Mouse (Mus musculus): ENCODE results near the gene Shc1.

The Shc1 gene

DNA sequence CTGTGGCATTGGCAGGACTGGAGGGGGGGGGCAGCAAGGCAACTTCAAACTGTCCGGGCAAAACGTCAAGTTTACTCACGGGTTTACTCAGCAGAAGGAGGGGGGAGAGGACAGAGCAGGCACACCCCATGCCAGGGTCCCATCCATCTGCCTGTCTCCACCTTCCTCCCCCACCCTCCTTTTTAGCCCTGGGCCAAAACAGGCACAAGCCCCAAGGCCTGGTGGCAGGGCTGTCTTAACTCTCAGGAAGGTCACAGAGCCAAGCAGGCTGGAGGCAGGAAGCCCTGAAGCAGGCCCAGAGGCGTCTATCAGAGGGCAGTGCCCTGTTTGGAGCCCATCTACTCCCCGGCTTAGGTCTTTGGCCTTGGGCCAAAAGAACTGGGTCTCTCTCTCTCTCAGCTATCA lies 28.1 kb upstream of the Shc1 start:
- DNase-seq (ENCODE audit: low read depth, low spot score), result peak; percentile 55

- peak; percentile 64 for DNase-seq (ENCODE audit: low read depth, low spot score)
Measured at GRCm38 (mm10) chr3:89390699-89391662, 27.3 kb upstream of the Shc1 start.

DNA sequence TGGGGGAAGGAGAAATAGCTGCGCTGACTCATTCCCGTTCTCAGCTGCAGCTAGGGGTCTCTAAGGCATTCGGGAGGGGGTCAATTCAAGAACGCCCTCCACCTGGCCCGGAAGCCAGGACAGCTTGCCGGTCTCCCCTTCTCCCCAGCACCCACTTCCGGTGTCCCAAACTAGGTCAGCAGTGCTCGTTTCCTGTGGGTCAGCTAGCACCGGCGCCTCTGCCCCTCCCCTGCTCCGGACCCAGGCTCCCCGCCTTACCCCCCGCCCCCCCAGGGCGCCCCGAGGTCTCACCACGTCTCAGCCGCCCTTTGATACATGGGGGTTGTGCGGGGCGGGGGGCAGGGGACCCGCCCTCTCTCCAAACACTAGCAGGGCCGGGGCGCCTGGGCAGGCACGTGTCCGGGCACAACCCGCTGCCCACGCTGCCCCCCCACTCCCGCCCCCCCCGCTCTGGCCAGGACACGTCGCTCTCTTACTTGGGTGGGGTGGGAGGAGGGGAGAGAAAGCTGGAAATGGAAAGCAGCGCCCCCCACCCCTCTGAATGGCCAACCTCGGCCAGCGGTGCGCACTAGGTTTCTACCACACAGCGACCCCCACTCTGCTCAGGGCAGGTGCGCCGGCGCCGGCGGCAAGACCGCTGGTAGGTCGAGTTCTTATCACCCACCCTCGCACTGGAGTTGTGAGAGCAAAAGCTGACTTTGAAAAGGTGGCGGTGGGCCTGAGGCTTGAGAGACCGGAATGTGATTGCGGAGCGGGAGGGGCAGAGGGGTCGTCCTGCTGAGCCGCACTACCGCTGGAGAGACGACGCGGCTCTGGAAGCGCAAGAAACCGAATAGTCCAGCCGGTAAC lies 26.4 kb upstream of the Shc1 start:
- peak; percentile 48 for DNase-seq (ENCODE audit: low read depth, low spot score)

DNA sequence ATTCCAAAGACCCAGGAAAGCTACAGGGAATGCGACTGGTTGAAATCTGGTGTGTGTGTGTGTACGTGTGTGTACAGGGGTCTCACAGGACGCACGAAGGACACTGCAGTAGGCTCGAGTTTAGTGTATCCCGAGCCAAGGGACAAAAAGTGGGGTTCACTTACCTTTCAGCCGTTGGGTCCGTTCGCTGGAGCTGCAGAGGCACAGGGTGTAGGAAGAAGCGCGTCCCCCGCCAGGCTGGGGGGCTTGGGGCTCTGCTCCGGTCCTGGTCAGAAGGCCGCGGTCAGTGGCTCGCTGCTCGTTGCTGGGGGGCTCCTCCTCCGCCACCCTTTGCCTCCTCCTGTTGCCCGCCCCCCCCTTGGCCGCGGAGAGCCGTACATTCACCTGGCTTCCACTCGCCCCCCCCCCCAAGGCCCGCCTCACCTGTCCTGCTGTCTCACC lies 25.4 kb upstream of the Shc1 start:
- DNase-seq (ENCODE audit: low read depth, low spot score), result peak; percentile 55

DNA sequence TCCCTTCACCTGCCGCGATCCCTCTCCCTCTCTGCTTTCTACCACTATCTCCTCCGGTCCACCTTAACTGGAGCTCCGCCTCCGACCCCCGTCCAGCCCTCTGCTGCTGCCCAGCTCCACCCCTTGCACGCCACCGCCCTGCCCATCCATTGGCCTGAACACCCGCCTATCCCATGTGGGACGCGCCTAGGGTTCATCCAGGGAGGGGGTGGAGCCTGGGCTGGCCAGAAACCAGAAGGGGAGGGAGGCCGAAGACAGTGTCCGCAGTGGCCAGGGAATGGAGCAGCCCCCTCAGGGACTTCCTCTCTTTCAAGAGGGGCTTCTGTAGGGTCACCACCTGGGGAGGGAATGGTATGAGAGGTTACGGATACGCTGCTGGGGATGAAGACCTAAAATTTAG lies 24.6 kb upstream of the Shc1 start:
- peak; percentile 95 for DNase-seq (ENCODE audit: low read depth, low spot score)

DNA sequence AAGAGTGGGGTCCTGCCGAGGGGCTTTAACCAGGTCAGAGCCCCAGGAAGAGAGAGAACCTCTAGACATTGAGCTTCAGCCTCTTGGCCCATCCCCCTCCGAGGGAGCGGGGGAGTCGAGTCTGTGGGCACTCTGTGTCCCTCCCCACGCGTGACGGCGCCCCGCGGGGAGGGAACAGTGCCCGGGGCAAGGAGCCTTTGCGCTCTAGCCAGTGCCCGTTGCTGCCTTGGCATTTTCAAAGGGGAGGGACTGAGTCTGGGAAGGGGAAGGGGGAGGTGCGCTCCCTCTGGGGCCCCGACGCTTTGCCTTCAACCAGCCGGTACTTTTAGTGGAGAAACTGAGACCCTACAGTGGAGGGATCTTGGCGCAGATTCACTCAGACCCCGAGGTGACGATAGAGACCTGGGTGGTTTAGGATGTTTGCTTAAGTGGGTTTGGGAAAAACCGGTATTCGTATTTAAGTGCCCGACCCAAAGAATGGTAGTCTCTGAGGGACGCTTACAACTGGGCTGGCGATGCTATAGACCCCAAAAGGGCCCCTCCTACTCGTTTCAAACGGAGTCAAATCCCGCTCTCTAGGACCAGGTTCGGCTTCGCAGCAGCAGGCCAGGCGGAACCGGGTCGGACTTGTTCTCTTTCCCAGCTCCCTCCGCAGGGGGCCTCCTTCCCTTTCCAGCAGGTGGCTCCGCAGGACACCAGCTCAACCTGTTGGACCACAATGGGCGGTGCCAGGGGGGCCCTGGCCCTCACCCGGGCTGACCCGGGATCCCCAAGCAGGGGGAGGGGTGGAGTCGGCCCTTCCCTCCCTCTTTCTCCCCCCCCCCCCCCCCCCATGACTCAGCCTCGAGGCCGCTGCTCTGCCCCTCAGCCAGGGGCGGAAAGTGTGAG lies 24.0 kb upstream of the Shc1 start, which contains the start of gene Zbtb7b:
Gene Zbtb7b, minus strand, starts transcription at position 771 of the 888 bp plus-strand sequence.
- DNase-seq (ENCODE audit: low read depth, low spot score), result peak; percentile 75

- DNase-seq (ENCODE audit: low read depth, low spot score), result peak; percentile 48
Measured at GRCm38 (mm10) chr3:89394894-89395256, 23.4 kb upstream of the Shc1 start.

DNA sequence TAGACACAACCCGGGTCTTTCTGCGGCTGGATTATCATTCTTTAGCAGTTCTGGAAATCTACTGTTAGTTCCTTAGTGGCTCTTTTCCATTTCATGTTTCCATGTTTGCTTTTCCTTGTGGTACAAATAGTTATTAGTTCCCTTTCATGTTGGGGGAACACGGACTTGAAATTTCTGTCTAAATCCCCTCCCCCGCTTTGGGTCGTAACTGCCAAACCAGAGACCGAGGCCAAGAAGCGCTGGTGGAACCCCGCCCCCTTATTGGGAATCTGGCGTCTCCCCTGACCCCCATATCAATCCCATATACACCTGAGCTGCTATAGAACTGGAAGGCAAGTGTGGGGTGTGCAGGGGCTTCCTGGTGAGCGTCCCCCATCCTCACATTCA lies 22.8 kb upstream of the Shc1 start:
- DNase-seq (ENCODE audit: low read depth, low spot score), result peak; percentile 27

DNA sequence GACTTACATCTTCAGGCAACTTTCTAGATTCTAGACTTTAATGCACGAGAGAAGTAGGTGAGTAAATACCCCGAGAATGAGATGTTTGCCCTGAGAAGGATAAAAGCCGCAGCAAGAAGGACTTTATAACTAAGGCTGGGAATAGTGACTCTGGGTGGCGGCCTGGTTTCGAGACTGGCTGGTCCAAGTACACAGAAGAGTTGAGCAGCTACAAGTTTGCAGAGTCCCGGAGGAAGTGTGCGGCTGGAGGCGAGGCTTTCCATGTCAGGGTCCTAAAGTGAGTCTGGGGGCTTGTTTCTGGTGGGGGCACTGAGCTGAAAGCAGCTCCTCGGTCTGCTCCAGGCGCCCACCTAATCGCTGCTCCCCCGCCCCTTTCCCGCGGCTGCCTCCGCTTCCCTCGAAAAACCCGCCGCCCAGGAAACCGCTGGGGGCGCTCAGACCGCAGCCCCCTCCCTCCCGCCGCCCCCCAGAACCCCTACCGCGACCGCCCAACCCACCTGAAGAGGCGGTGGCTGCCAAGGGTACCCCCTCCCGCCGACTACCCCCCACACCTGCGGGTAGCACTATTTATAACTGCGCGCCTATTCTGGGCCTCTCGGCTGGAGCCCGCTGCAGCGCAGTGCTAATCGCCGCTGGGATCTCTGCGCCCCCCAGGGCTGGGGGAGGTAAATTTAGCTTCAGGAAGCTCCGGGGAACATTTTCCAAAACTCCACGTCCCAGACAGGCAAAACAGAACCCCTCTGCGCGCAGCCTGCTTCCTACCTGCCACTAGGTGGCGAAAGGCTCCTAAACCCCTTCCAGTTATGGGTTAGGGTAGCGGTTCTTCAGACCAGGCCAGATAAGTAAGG lies 22.2 kb upstream of the Shc1 start:
- DNase-seq (ENCODE audit: low read depth, low spot score), result peak; percentile 79

DNA sequence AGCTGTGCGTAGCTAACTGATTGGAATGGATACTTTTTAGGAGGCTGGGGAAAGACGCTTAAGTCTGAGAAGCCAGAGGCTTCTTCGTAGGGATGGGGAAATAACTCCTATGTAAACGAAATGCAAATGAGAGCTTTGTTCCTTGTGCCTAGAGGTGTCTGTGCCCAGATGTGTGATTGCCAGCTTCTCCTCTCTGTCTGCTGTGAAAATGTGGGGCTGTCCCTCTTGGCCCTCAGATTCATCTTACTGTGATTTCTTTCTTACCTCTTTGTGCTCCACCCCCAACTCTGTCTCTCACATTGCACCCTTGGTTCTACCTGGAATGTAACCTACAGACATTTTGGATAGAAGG lies 21.6 kb upstream of the Shc1 start:
- no peak for DNase-seq (ENCODE audit: low read depth, low spot score)

DNA sequence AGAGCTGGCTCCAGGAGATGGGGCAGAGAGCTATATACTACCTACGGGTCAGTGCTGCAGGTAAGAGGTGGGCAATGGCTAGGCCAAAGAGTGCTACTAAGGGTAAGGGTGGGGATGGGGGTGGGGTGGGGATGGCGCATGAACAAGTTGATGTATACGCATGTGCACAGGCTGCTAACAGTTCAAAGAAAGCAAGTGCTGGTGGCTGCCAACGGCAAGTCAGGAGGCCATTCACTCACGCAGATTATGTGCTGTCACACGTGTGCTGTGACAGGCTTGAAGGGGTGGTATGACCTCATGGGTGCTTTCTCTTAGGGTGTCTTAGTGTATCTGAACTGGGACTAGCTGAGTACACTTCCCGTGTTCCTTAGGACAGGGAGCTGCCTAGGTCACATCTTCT lies 16.9 kb upstream of the Shc1 start:
- no peak for DNase-seq (ENCODE audit: low read depth, low spot score)

DNA sequence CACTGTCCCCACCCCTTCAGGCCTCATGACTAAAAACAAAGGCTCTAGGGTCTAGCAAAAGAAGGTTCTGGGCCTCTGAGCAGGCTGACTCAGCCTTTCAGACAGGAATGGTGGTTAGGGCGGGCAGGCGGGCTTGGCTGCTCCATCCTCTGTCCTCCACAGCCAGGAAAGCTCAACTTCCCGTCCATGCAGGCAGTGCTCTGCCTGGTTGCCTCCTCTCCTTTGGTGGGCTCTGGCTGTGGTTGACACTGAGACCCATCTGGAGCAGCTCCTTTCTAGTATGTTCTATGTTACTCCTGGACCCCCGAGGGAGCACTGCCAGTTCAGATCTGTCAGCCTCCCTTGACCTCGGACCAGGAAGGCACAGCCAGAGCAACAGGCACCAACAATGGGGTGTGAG lies 15.6 kb upstream of the Shc1 start, which contains the start of gene Lenep:
Gene Lenep, minus strand, starts transcription at position 101 of the 400 bp plus-strand sequence.
- DNase-seq (ENCODE audit: low read depth, low spot score), result no peak

DNA sequence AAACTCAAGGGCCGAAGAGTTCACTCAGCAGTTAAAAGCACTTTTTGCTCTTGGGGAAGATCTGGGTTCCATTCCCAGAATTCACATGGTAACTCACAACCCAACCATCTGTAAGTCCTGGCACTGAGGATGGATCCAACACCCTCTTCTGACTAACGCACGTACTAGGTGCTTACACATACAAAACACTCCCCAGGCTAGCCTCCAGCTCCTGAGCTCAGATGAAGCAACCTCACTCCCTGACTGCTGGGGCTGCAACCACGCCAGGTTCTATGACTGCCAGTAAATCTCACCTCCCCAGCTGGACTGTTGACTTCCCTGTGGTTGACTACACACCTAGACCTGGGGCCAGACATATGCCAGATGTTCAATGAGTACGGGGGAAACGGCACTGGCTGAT lies 11.4 kb upstream of the Shc1 start:
- no peak for DNase-seq (ENCODE audit: low read depth, low spot score)

DNA sequence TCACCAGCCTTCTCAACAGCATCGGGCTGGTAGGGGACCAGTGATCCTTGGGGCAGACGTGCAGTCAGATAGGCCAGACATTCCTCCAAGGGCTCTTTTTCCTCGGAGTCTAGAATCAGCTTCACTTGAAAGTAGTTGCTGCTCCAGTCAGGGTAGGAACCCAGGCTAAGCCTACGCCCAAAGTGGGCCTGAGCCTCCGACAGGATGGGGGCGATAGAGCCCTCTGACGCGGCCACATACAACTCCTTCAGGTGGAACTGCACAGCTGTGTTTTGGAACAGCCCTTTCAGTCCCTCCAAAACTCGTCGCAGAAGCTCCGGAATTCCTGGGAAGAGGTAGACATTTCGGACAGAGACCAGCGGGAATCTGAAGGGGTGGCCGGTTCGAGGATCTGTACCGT lies 9.8 kb upstream of the Shc1 start:
- no peak for DNase-seq (ENCODE audit: low read depth, low spot score)

GRCm38 (mm10) chr3:89409701-89410100 lies 8.5 kb upstream of the Shc1 start:
- no peak for DNase-seq (ENCODE audit: low read depth, low spot score)

GRCm38 (mm10) chr3:89410864-89411263 lies 7.4 kb upstream of the Shc1 start:
- DNase-seq (ENCODE audit: low read depth, low spot score), result no peak

DNA sequence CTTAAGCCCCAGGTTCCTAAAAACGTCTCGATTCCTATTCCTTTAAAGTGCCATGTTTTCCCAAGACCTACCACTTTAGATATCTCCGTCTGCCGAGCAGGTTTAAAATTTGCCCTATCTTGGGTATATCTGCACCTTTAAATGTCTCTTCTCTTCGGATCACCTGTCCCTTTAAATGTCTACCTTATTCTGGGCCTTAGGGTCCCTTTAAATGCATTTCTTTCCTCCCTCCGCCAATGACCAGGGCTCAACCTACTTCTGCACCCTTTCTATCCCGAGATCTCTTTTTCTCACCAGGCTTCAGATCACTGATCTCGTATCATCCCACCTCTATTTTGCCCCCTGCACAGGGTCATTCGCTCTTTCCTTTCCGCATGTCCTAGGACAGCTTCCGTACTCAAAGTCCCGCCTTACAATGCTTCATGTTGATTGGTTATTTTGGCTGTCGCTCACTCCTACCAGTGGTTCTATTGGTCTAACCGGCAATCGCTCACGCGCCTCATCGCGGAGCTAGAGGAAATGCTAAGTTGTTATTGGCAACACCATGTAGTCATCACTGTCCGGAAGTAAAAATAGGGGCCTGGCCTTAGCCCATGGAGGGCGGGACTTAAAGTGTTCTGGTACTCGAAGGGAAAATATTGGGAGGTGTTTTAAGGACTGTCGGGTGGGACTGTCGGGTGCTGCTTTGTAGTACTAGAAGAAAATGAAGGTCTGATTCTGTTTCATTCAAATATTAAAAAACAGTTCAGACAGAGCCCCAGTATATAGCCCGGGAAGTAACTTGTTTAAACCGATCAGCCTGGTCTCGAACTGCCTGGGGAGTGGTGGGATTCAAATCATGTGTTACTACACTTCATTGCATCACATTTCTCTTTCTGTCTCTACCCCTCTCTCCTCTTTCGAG lies 6.5 kb upstream of the Shc1 start, which contains the start of gene Flad1:
Gene Flad1, minus strand, starts transcription at position 381 of the 904 bp plus-strand sequence.
- peak; percentile 98 for DNase-seq (ENCODE audit: low read depth, low spot score)

DNA sequence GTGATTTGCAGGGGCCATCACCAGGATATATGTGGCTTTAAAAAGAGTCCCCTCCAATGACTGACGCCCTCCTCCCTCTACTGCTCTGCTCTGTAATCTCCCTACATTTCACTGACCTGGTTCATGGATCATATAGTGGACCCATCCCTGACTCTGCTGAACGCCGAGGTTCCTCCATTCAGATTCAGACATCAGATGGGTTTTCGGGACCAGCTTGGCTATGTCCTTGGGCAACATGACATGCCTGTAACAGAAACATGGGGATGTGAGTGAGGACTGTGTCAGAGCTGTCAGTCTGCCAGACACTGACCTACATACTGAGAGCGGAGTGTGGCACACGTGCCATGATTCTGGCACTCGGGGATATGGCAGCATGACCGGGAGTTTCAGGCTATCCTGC lies 2.1 kb upstream of the Shc1 start:
- DNase-seq (ENCODE audit: low read depth, low spot score), result no peak

DNA sequence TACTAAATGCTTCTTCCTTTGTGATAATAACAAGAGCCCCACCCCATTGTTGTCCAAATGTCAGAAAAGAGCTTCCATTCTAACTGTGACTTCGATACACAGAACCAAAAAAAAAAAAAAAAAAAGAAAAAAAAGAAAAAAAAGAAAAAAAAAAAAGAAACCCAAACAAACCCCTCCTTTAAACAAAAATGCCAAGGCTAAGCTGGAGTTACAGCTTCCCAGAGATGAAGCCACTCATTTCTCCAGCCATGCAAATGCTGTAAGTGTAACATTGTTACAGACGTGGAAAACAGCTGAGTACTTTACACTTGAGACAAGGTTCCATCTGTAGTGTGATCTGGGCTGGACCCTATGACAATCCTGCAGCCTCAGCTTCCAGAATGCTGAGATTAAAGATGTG lies 1.1 kb upstream of the Shc1 start:
- no peak for DNase-seq (ENCODE audit: low read depth, low spot score)

- no peak for DNase-seq (ENCODE audit: low read depth, low spot score)
Measured at GRCm38 (mm10) chr3:89417840-89418169, 438 bp upstream of the Shc1 start.
